Mouse (Mus musculus) G1E (cell line): ENCODE results near the gene B3gat1.

Experiments
- CTCF ChIP-seq: IDR thresholded peaks from 2 replicates; pipeline ENCODE4 v1.5.1; 2012; ENCODE audit warnings: low read depth, low read length, inconsistent platforms, mixed read lengths
- POLR2AphosphoS5 ChIP-seq: IDR thresholded peaks from 2 replicates; pipeline ENCODE4 v1.6.1; 2012; ENCODE audit warnings: low read depth, low read length, inconsistent platforms; ENCODE audit not compliant: insufficient replicate concordance
- TAL1 ChIP-seq: conservative IDR thresholded peaks from 2 replicates; pipeline ENCODE4 v1.6.1; 2012; ENCODE audit warnings: low read depth, low read length, inconsistent platforms, mixed read lengths

DNA sequence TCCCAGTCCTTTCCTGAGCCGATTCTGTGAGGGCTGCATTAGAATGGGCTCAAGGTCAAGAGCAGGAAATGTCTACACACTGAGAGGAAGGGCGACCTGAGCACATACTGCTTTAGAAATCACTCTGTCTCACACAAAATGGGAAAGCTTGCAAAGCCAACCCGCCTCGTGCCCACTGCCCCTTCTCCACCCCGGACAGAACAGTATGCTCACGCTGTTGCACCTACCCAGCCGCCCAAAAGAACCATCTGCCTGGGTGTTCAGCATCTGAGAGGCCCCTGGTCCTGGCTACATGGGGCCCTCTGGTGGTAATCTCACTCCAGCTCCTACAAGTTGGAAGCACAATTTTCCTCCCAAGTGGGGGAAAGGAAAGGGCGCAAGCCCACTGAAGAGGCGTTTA lies 26.6 kb downstream of the B3gat1 start:
- TF ChIP-seq CTCF (no peak), POLR2AphosphoS5 (no peak), TAL1 (no peak)
